Mouse (Mus musculus) heart, embryonic 11.5 days (tissue): ENCODE results near the gene Lrrc49. TPM values are rescaled to one million over a fixed set of nuclear protein-coding genes. Genes with fewer than 3 reads are reported as not detected.

Experiments used
- ATAC-seq: fragments of 200-750 bp; cut with Nextera tagmentation; replicated peaks from 2 replicates; pipeline ENCODE4 v1.8.0; 2017; ENCODE audit warnings: moderate library complexity; ENCODE audit not compliant: insufficient number of reproducible peaks, low FRiP score, low TSS enrichment
- H3K27ac ChIP-seq: fragments of 300-500 bp; sonication (generic); 2 replicates; pipeline ENCODE4 v1.5.1; 2014; ENCODE audit warnings: mild to moderate bottlenecking, low read depth, low read length
- H3K27me3 ChIP-seq: fragments of 300-500 bp; sonication (generic); 2 replicates; pipeline ENCODE4 v1.6.1; 2014; ENCODE audit warnings: mild to moderate bottlenecking, low read length, mixed read lengths; ENCODE audit not compliant: control insufficient read depth, insufficient read depth
- H3K36me3 ChIP-seq: fragments of 300-500 bp; sonication (generic); 2 replicates; pipeline ENCODE4 v1.6.1; 2014; ENCODE audit warnings: mild to moderate bottlenecking, low read length, moderate library complexity, mixed read lengths; ENCODE audit not compliant: control insufficient read depth, insufficient read depth
- H3K4me1 ChIP-seq: fragments of 300-500 bp; sonication (generic); 2 replicates; pipeline ENCODE4 v1.6.1; 2014; ENCODE audit warnings: low read length; ENCODE audit not compliant: control insufficient read depth, insufficient read depth
- H3K4me2 ChIP-seq: fragments of 300-500 bp; sonication (generic); 2 replicates; pipeline ENCODE4 v1.6.1; 2014; ENCODE audit warnings: mild to moderate bottlenecking, moderate library complexity
- H3K4me3 ChIP-seq: fragments of 300-500 bp; sonication (generic); 2 replicates; pipeline ENCODE4 v1.5.1; 2014; ENCODE audit warnings: low read depth, low read length
- H3K9ac ChIP-seq: fragments of 300-500 bp; sonication (generic); 2 replicates; pipeline ENCODE4 v1.6.1; 2014; ENCODE audit warnings: mild to moderate bottlenecking, low read depth, low read length, moderate library complexity
- H3K9me3 ChIP-seq: fragments of 300-500 bp; sonication (generic); replicated peaks from 2 replicates; pipeline ENCODE4 v1.6.1; 2016; ENCODE audit warnings: low read length; ENCODE audit not compliant: control insufficient read depth
- WGBS: fragments of 180-500 bp; shearing (Covaris S2); extraction: QIAGEN DNeasy Blood & Tissue Kit; methylation state at CpG from one replicate; pipeline ENCODE4 v1.1.7; 2014; ENCODE audit not compliant: insufficient replicate concordance; 5-methylcytosine and 5-hydroxymethylcytosine counted together
- polyA plus RNA-seq: library from polyadenylated mRNA; unstranded; fragments of >200 nt; fragmentation: Nextera tagmentation; extraction: Ambion mirVana; gene quantifications from 2 replicates; pipeline ENCODE4 v1.2.1, GENCODE M21; 2014

Gene Lrrc49
- polyA plus RNA-seq, 1 experiment from 2014 or later = 9.3 TPM

- Histone ChIP-seq H3K9ac (no peak overlapping the region), H3K4me3 (no peak overlapping the region), H3K27ac (no peak overlapping the region), H3K4me1 (no peaks in the 10 kb centered on the region), H3K9me3 (no peaks in the 10 kb centered on the region), H3K4me2 (no peak overlapping the region), H3K27me3 (no peaks in the 10 kb centered on the region), H3K36me3 (0 out of 2 replicates have a peak, but pooled peaks cover 2% of the 10 kb centered on the region)
- no peak for ATAC-seq
- 76% methylated on average over 10 of the region's 10 CpGs for WGBS
Observed at GRCm38 (mm10) chr9:60601936-60602335, 86.0 kb downstream of the Lrrc49 start.

DNA sequence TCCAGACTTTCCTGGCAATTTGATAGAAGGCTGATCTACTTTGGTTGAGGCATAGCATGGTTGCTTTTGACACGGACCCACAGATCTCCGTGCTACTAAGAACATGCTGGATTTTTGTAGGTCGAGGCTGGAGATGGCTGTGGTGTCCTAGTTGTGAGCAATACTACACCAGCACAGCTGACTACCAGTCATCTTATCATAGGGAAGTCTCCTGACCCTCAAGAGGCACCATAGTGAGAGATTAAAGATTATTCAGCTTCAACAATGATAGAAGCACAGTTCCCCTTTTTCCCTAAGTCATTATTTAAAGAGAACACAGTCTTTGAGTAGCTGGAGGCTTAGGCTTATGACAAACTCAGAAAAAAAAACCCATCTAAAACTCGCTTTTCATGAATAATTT is 87.7 kb downstream of the Lrrc49 start:
- no peak overlapping the region for H3K4me2 ChIP-seq
- ATAC-seq = no peak
- no peak overlapping the region for H3K4me3 ChIP-seq
- no peak overlapping the region for H3K9ac ChIP-seq
- 0 out of 2 replicates have a peak, but pooled peaks cover 2% of the 10 kb centered on the region for H3K36me3 ChIP-seq
- no peak overlapping the region for H3K27ac ChIP-seq
- no peaks in the 10 kb centered on the region for H3K9me3 ChIP-seq
- H3K27me3 ChIP-seq = no peaks in the 10 kb centered on the region
- H3K4me1 ChIP-seq = no peaks in the 10 kb centered on the region
- 79% methylated on average over 4 of the region's 4 CpGs for WGBS

DNA sequence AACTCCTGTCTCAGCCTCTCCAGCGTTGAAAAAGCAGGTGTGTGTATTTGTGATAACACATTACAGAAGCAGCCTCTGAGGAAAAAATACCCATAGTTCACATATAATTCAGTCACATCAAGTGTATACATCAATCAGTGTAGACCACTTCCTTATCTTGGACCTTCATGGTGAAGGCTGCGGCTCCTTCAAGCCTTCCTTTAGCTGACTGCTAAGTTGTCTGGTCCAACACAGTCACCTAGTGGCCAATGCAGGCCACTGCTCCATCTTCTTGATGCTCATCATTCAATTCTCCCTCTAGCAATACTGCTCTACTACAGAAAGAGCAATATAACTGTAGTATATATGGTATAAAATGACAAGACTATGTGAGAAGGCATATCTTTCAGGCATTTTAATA is 88.5 kb downstream of the Lrrc49 start:
- Histone ChIP-seq H3K4me3 (no peak overlapping the region), H3K4me2 (no peak overlapping the region), H3K36me3 (0 out of 2 replicates have a peak, but pooled peaks cover 2% of the 10 kb centered on the region), H3K27ac (no peak overlapping the region), H3K27me3 (no peaks in the 10 kb centered on the region), H3K9me3 (no peaks in the 10 kb centered on the region), H3K9ac (no peak overlapping the region), H3K4me1 (no peaks in the 10 kb centered on the region)
- no peak for ATAC-seq
- 52% methylated on average over 2 of the region's 2 CpGs for WGBS

DNA sequence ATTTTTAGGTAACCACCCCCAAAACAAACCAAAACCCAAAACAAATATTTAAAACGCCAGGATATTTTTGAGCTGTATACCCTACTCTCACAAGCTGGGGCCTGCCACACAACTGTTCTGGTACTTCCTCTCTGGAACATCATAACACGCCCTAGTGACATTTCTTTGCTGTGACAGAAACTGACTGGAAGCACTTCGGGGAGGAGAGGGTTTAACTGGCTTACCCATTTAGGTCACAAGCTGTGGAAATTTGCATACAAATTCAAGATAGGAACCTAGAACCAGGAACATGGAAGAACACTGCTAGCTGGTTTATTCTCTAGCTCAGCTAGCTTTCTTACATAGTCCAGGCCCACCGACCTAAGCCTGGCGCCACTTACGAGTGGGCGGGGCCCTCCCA is 92.6 kb downstream of the Lrrc49 start:
- Histone ChIP-seq H3K4me2 (no peak overlapping the region), H3K4me1 (no peaks in the 10 kb centered on the region), H3K4me3 (no peak overlapping the region), H3K27ac (no peak overlapping the region), H3K36me3 (0 out of 2 replicates have a peak, but pooled peaks cover 2% of the 10 kb centered on the region), H3K9ac (no peak overlapping the region), H3K27me3 (no peaks in the 10 kb centered on the region), H3K9me3 (no peaks in the 10 kb centered on the region)
- ATAC-seq = no peak
- 62% methylated on average over 7 of the region's 7 CpGs for WGBS

- no peak overlapping the region for H3K4me3 ChIP-seq
- no peak overlapping the region for H3K4me2 ChIP-seq
- whole genome bisulfite sequencing = 84% methylated on average over 6 of the region's 6 CpGs
- no peak overlapping the region for H3K27ac ChIP-seq
- no peak overlapping the region for H3K9ac ChIP-seq
- H3K27me3 ChIP-seq = no peaks in the 10 kb centered on the region
- H3K4me1 ChIP-seq = no peaks in the 10 kb centered on the region
- ATAC-seq = no peak
- H3K36me3 ChIP-seq = no peaks in the 10 kb centered on the region
- H3K9me3 ChIP-seq = no peaks in the 10 kb centered on the region
Observed at GRCm38 (mm10) chr9:60592974-60593373, 95.0 kb downstream of the Lrrc49 start.

DNA sequence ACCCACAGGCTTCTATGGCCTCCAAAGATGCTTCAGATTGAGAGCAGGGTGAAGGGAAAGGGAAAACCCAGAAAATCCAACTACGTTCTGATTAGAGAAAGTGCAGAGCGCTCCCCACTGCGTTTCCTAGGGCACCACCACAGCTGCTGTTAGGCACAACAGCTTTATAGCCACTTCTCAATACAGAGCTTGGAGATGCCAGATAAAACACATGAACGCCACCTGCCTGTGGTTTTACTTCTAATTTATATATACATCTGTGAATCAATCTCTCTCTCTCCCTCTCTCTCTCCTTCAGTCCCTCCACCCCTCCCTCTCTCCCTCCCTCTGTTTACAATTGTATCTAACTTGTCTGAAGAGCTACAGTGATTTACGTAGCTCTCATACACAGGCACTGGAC is 95.6 kb downstream of the Lrrc49 start:
- no peak for ATAC-seq

GRCm38 (mm10) chr9:60590871-60591624 is 96.9 kb downstream of the Lrrc49 start:
- Histone ChIP-seq H3K27ac (no peak overlapping the region), H3K27me3 (no peaks in the 10 kb centered on the region), H3K36me3 (no peaks in the 10 kb centered on the region), H3K9me3 (no peaks in the 10 kb centered on the region), H3K4me3 (no peak overlapping the region), H3K4me1 (no peaks in the 10 kb centered on the region), H3K4me2 (no peak overlapping the region), H3K9ac (no peak overlapping the region)
- ATAC-seq = no peak
- 91% methylated on average over 8 of the region's 8 CpGs for WGBS

More for the DNA sequence above, 95.6 kb downstream of the Lrrc49 start:
- H3K4me1 ChIP-seq = no peaks in the 10 kb centered on the region
- H3K9ac ChIP-seq = no peak overlapping the region
- no peak overlapping the region for H3K27ac ChIP-seq
- no peaks in the 10 kb centered on the region for H3K27me3 ChIP-seq
- 79% methylated on average over 5 of the region's 5 CpGs for WGBS
- no peaks in the 10 kb centered on the region for H3K36me3 ChIP-seq
- no peak overlapping the region for H3K4me3 ChIP-seq
- no peaks in the 10 kb centered on the region for H3K9me3 ChIP-seq
- no peak overlapping the region for H3K4me2 ChIP-seq

DNA sequence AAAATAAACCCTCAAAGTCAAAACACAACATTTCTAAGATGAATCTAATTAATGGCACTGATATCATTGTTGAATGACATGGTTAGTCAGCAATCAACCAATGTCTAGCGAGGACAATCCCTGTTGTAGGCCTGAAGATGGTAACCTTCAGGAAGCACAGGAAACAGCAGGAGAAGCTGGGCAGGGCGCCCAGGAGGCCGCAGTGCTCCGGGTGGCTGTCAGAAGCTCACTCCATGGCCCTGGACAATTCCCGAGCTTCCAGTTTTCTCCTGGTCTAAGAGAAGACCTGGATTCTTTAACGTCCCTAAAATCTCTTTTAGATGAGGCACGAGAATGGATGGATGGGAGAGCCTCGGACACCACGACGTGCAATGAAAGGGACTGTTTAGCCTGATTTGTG is 99.0 kb downstream of the Lrrc49 start:
- Histone ChIP-seq H3K9me3 (no peaks in the 10 kb centered on the region), H3K4me3 (no peak overlapping the region), H3K4me1 (no peaks in the 10 kb centered on the region), H3K36me3 (no peaks in the 10 kb centered on the region), H3K4me2 (no peak overlapping the region), H3K27me3 (no peaks in the 10 kb centered on the region), H3K9ac (no peak overlapping the region), H3K27ac (no peak overlapping the region)
- no peak for ATAC-seq
- WGBS = 86% methylated on average over 10 of the region's 10 CpGs

DNA sequence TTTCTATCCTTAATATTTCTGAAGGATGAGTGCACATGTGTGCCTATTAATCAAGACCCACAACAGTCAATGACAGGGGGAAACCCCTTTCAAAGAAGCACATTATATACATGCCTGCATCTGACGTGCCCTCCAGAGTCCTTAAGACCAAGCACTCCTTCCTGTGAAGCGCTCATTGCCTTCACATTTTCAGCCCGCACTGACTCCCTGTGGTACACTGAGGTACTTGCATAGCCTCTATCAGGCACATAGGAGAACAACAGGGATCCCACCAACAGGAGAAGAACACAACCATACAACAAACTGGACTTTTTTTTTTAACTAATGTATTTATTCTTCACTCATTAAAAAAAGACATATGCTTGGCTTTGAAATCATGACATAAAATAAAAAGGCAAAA is 101.0 kb downstream of the Lrrc49 start:
- 77% methylated on average over 3 of the region's 3 CpGs for WGBS
- Histone ChIP-seq H3K9me3 (no peaks in the 10 kb centered on the region), H3K27ac (no peak overlapping the region), H3K4me1 (no peaks in the 10 kb centered on the region), H3K27me3 (no peaks in the 10 kb centered on the region), H3K4me2 (no peak overlapping the region), H3K4me3 (no peak overlapping the region), H3K36me3 (no peaks in the 10 kb centered on the region), H3K9ac (no peak overlapping the region)
- ATAC-seq = no peak
